Mouse (Mus musculus) spleen, postnatal 10 days (tissue): ENCODE measurements around the gene Bpifb4.

Source experiments
- DNase-seq, 2 experiments: peaks; one replicate each; pipeline ENCODE4 v3.0.0; 2021 to 2022; ENCODE audit warnings: low spot score in 2 of 2

The Bpifb4 gene

GRCm38 (mm10) chr2:154005094-154005493 lies 67.1 kb downstream of the Bpifb4 start:
- DNase-seq = no peak

GRCm38 (mm10) chr2:154005734-154006133 lies 67.7 kb downstream of the Bpifb4 start:
- no peak for DNase-seq

DNA sequence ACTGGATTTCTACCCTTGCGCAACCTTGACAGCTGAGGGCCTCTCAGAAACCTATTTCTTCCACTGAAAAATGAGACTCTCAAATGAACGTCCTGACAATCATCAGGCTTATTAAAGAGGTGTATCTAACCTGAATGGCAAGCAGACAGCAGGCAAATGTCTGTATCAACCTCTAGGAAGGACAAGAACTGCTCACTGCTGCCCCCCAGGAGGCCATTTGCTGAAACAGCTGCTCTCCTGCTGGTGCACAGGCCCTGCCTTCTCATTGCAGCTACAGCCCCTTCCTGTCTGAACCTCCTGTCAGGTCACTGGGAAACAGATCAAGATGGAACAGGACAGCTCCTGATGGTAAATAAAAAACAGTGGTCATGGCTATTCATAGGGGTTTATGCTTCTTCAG lies 68.3 kb downstream of the Bpifb4 start:
- DNase-seq = no peak

DNA sequence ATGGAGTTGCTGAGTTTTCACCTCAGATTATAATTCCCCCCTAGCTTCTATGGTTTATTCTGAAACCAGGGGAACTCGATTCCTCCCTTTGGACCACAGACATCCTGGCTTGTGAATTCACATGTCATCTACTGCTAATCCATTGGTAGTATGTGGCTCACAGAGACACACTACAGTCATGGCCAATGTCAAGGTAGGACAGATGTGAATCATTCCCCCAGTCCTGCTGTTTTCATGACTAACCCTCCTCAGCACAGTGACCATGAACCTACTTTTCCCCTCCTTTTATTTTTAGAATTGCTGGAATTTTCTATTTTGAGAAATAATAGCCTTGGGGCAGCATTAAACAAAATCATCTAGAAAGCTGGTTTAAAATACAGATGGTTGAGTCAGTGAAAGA lies 69.4 kb downstream of the Bpifb4 start:
- DNase-seq = no peak

DNA sequence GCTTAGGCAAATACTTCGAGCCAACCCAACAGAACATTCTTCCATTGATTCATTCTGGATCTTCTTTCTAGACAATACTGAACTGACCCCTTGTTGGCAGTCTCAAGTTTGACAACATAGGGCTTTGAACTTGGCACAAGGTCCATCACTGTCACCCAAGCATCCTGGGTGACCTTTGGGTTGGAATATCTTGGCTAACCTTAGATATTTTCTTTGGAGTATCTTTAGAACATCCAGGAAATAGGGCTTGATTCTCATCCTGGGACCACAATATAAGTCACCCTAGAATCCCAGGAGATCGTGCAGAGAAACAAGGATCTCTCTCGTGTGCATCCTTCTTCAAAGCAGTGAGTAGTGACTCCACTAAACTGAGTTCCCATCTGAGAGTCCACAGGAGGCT lies 70.0 kb downstream of the Bpifb4 start, which contains the start of gene Bpifa2:
Gene Bpifa2, plus strand, starts transcription at position 301 of the 400 bp plus-strand sequence.
- no peak for DNase-seq
